Mouse (Mus musculus) intestine, embryonic 16.5 days (tissue): ENCODE results near the gene Txn2. TPM values are rescaled to one million over a fixed set of nuclear protein-coding genes. Genes with fewer than 3 reads are reported as not detected.

ENCODE experiments used
- ATAC-seq: fragments of 200-750 bp; cut with Nextera tagmentation; 2 replicates; pipeline ENCODE4 v1.8.0; 2017; ENCODE audit warnings: moderate TSS enrichment, moderate library complexity
- H3K27ac ChIP-seq: fragments of 300-500 bp; sonication (generic); 2 replicates; pipeline ENCODE4 v1.5.1; 2014; ENCODE audit warnings: mild to moderate bottlenecking, low read length
- H3K27me3 ChIP-seq: fragments of 300-500 bp; sonication (generic); replicated peaks from 2 replicates; pipeline ENCODE4 v1.6.1; 2014; ENCODE audit warnings: low read length, control low read depth, mixed read lengths; ENCODE audit not compliant: control insufficient read depth, insufficient read depth
- H3K36me3 ChIP-seq: fragments of 300-500 bp; sonication (generic); 2 replicates; pipeline ENCODE4 v1.6.1; 2014; ENCODE audit warnings: low read length, control low read depth; ENCODE audit not compliant: control insufficient read depth, insufficient read depth
- H3K4me1 ChIP-seq: fragments of 300-500 bp; sonication (generic); 2 replicates; pipeline ENCODE4 v1.6.1; 2014; ENCODE audit warnings: low read length, control low read depth, mixed read lengths; ENCODE audit not compliant: control insufficient read depth, insufficient read depth
- H3K4me2 ChIP-seq: fragments of 300-500 bp; sonication (generic); 2 replicates; pipeline ENCODE4 v1.6.1; 2014; ENCODE audit warnings: low read depth, low read length, control low read depth
- H3K4me3 ChIP-seq: fragments of 300-500 bp; sonication (generic); 2 replicates; pipeline ENCODE4 v1.5.1; 2014; ENCODE audit warnings: mild to moderate bottlenecking, low read length
- H3K9ac ChIP-seq: fragments of 300-500 bp; sonication (generic); 2 replicates; pipeline ENCODE4 v1.6.1; 2014; ENCODE audit warnings: low read depth, low read length
- H3K9me3 ChIP-seq: fragments of 300-500 bp; sonication (generic); 2 replicates; pipeline ENCODE4 v1.6.1; 2016; ENCODE audit warnings: low read length, control low read depth; ENCODE audit not compliant: control insufficient read depth
- WGBS: fragments of 180-500 bp; shearing (Covaris S2); extraction: QIAGEN DNeasy Blood & Tissue Kit; methylation state at CpG from one replicate; pipeline ENCODE4 v1.1.7; 2014; 5-methylcytosine and 5-hydroxymethylcytosine counted together
- polyA plus RNA-seq: library from polyadenylated mRNA; unstranded; fragments of >200 nt; fragmentation: Nextera tagmentation; extraction: Ambion mirVana; gene quantifications from 2 replicates; pipeline ENCODE4 v1.2.1, GENCODE M21; 2015

Txn2 gene
- polyA plus RNA-seq, 1 experiment from 2014 or later: 388 TPM

- peaks cover 28% of the 10 kb centered on the region for H3K4me1 ChIP-seq
- H3K4me2 ChIP-seq: no peak overlapping the region
- ATAC-seq: no peak
- H3K9me3 ChIP-seq: no peaks in the 10 kb centered on the region
- WGBS: 68% methylated on average over 1 of the region's 1 CpGs
- H3K9ac ChIP-seq: no peak overlapping the region
- no peak overlapping the region for H3K27ac ChIP-seq
- no peak overlapping the region for H3K4me3 ChIP-seq
- H3K27me3 ChIP-seq: no peaks in the 10 kb centered on the region
- H3K36me3 ChIP-seq: no peaks in the 10 kb centered on the region
Measured at GRCm38 (mm10) chr15:77887093-77887488, 41.7 kb downstream of the Txn2 start.

DNA sequence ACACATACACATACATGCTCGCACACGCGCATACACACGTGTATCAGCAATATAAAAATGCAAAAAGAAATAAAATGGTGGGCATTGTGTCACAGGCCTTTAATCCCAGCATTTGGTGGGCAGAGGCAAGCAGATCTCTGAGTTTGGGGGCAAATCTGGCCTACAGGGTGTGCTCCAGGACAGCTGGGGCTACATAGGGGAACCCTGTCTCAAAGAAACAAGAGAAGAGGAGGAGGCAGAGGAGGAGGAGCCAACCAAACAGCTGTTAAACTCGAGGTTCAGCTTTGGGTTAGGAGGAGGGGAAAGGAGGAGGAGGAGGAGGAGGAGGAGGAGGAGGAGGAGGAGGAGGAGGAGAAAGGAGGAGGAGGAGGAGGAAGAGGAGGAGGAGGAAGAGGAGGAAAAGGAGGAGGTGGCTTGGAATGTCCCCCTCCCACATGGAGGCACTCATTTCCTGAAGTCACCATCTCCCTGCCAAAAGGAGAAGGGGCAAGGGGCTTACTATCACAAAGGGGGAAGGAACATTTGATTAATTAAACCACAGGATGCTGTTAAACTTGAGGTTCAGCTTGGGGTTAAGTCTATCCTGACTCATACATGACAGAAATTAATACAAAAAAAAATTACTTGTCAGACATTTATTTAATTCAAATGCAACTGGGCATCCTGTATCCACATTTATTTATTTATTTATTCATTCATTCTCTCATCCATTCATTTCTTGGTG lies 42.3 kb downstream of the Txn2 start:
- Histone ChIP-seq H3K4me3 (no peak overlapping the region), H3K4me2 (no peak overlapping the region), H3K9ac (no peak overlapping the region), H3K27ac (0 out of 2 replicates have a peak overlapping the region, but pooled peaks have one; percentile 18), H3K27me3 (no peaks in the 10 kb centered on the region), H3K4me1 (peaks cover 30% of the 10 kb centered on the region), H3K36me3 (no peaks in the 10 kb centered on the region), H3K9me3 (no peaks in the 10 kb centered on the region)
- no peak for ATAC-seq
- WGBS: 92% methylated on average over 4 of the region's 5 CpGs

- 74% methylated on average over 4 of the region's 4 CpGs for WGBS
Measured at GRCm38 (mm10) chr15:77885945-77886344, 42.9 kb downstream of the Txn2 start.

DNA sequence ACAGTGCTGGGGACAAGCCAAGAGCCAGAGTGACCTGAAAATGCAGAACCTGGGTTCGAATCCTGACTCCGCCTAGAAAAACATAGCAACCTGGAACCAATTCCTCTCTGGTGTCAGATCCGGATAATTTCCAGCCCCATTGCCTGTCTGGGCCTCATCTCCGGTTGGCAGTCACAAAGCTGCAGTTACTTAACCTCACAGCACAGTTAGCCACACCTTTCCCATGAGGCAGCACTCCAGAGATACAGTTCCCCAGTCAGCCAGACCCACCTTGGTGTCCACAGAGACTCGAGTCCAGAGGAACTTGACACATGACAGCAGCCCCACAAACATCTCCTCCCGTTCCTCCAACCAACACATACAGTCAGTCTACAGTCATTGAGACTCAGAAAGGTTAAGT lies 43.6 kb downstream of the Txn2 start:
- H3K9ac ChIP-seq: no peak overlapping the region
- H3K9me3 ChIP-seq: no peaks in the 10 kb centered on the region
- no peaks in the 10 kb centered on the region for H3K36me3 ChIP-seq
- 76% methylated on average over 6 of the region's 6 CpGs for WGBS
- peaks cover 33% of the 10 kb centered on the region for H3K4me1 ChIP-seq
- no peak overlapping the region for H3K4me3 ChIP-seq
- ATAC-seq: no peak
- no peak overlapping the region for H3K27ac ChIP-seq
- no peaks in the 10 kb centered on the region for H3K27me3 ChIP-seq
- no peak overlapping the region for H3K4me2 ChIP-seq

More at GRCm38 (mm10) chr15:77885945-77886344, 42.9 kb downstream of the Txn2 start:
- Histone ChIP-seq H3K4me1 (peaks cover 33% of the 10 kb centered on the region), H3K27me3 (no peaks in the 10 kb centered on the region), H3K4me2 (no peak overlapping the region), H3K9ac (no peak overlapping the region), H3K9me3 (no peaks in the 10 kb centered on the region), H3K27ac (0 out of 2 replicates have a peak overlapping the region, but pooled peaks have one; percentile 18), H3K36me3 (no peaks in the 10 kb centered on the region), H3K4me3 (no peak overlapping the region)
- ATAC-seq: no peak

DNA sequence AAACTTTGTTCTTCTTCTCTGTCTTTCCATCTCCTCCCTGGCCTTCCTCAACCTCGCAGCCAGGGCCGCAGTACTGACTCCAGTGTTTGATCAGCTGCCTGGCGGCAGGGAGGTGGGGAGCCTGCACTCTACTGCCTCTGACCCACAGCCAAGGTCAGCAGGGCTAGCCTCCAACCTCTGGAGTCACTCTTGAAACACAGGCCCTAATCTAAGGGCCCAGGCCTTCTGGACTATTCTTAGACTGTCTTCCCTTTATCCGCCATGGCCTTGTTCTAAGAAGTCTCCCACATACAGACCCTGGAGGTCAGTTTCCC lies 45.2 kb downstream of the Txn2 start:
- no peaks in the 10 kb centered on the region for H3K36me3 ChIP-seq
- no peaks in the 10 kb centered on the region for H3K27me3 ChIP-seq
- WGBS: 66% methylated on average over 4 of the region's 4 CpGs
- H3K27ac ChIP-seq: peak overlapping the region; percentile 92
- H3K9me3 ChIP-seq: no peaks in the 10 kb centered on the region
- peak overlapping the region; percentile 33; the same call in 1 of the 2 replicates for H3K4me2 ChIP-seq
- ATAC-seq: 0 out of 2 replicates have a peak, but pooled peaks have one; percentile 9
- H3K9ac ChIP-seq: peak overlapping the region; percentile 62
- H3K4me3 ChIP-seq: no peak overlapping the region
- peaks cover 33% of the 10 kb centered on the region for H3K4me1 ChIP-seq

DNA sequence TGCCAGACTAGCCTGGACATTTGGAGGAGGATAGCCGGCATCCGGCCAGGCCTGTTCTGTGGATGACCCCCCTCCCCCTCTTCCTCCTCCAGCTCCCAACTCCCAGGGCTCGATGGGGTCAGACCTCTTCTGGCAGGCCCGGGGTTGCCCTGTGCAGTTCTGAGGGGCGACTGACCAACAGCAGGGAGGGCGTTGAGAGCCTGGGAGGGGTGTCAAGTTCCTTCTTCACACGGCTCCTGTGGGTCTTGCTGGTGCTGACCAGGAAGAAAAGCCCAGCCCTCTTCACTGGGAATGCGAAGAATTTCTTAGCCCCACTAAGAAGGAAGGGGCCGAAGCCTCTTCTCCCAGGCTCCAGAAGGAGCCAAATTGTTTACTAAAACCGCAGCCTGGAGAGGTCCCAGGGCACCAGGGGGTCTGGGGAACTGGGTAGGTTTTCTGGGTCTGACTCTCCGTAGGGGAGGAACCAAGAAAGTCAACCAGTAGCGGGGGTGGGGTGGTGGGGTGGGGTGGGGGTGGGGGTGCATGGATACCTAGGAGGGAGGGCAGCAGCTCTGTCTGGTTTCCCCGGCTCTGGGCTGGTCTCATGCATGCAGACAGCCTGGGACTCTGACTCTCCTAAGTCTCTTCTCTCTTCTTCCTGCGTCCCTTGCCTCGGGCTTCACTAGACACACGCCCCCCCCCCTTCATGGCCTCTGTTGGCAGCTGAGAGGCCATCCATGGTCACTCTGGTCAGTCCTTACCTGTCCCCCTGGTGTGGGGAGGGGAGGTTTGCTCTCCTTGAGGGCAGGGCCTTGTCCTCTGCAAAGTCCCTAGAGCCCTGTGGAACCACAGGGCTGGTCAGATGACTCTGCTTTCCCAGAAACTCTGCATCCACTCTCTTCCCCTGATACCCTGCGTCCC lies 45.8 kb downstream of the Txn2 start:
- Histone ChIP-seq H3K4me1 (peaks cover 33% of the 10 kb centered on the region), H3K36me3 (no peaks in the 10 kb centered on the region), H3K4me3 (no peak overlapping the region), H3K27me3 (no peaks in the 10 kb centered on the region), H3K27ac (peak overlapping the region; percentile 92), H3K9ac (peak overlapping the region; percentile 62), H3K9me3 (no peaks in the 10 kb centered on the region), H3K4me2 (peak overlapping the region; percentile 33)
- 24% methylated on average over 17 of the region's 17 CpGs for WGBS
- peak; percentile 63 for ATAC-seq

- Histone ChIP-seq H3K36me3 (no peaks in the 10 kb centered on the region), H3K9me3 (no peaks in the 10 kb centered on the region), H3K4me3 (no peak overlapping the region), H3K4me2 (peak overlapping the region; percentile 33; the same call in 1 of the 2 replicates), H3K27me3 (no peaks in the 10 kb centered on the region), H3K4me1 (peaks cover 33% of the 10 kb centered on the region), H3K9ac (peak overlapping the region; percentile 62), H3K27ac (peak overlapping the region; percentile 92)
- ATAC-seq: no peak
- 55% methylated on average over 6 of the region's 6 CpGs for WGBS
Measured at GRCm38 (mm10) chr15:77882297-77882696, 46.5 kb downstream of the Txn2 start.

GRCm38 (mm10) chr15:77881698-77882097 lies 47.1 kb downstream of the Txn2 start:
- H3K36me3 ChIP-seq: no peaks in the 10 kb centered on the region
- no peaks in the 10 kb centered on the region for H3K27me3 ChIP-seq
- peak; percentile 60 for ATAC-seq

GRCm38 (mm10) chr15:77880738-77881137 lies 48.1 kb downstream of the Txn2 start:
- ATAC-seq: no peak
- Histone ChIP-seq H3K9me3 (no peaks in the 10 kb centered on the region), H3K4me3 (no peak overlapping the region), H3K27me3 (no peaks in the 10 kb centered on the region), H3K27ac (no peak overlapping the region), H3K9ac (no peak overlapping the region), H3K4me1 (peaks cover 34% of the 10 kb centered on the region), H3K4me2 (no peak overlapping the region), H3K36me3 (no peaks in the 10 kb centered on the region)
- WGBS: 79% methylated on average over 5 of the region's 5 CpGs

More at GRCm38 (mm10) chr15:77881698-77882097, 47.1 kb downstream of the Txn2 start:
- Histone ChIP-seq H3K4me3 (no peak overlapping the region), H3K9ac (peak overlapping the region; percentile 12; the same call in 1 of the 2 replicates), H3K9me3 (no peaks in the 10 kb centered on the region), H3K27ac (peak overlapping the region; percentile 92), H3K4me2 (no peak overlapping the region), H3K4me1 (peaks cover 35% of the 10 kb centered on the region)
- WGBS: 23% methylated on average over 5 of the region's 5 CpGs
